Mouse (Mus musculus) cerebellum, adult 11 months (tissue): Measurements from ENCODE around the gene Mrm3.
A peak's percentile ranks its signal among the peaks of the same experiment; 100 is the strongest.
"Not testable (repeated sequence)": the region's sequence is repeated elsewhere in the genome, so short reads cannot be mapped to it uniquely, and the experiment has no call there.

ENCODE experiments used
- DNase-seq: peaks from one replicate; pipeline ENCODE4 v3.0.0; 2022

The Mrm3 gene

GRCm38 (mm10) chr11:76242901-76243810, at the start of gene Mrm3, which contains the start of gene Glod4:
Mrm3 (plus strand) TSS chr11:76243715.
Glod4 (minus strand) TSS chr11:76243725.
- DNase-seq, result peak; percentile 86

GRCm38 (mm10) chr11:76196275-76196976, 47.1 kb upstream of the Mrm3 start:
- no peak for DNase-seq

GRCm38 (mm10) chr11:76196977-76197469, 46.5 kb upstream of the Mrm3 start:
- no peak for DNase-seq

GRCm38 (mm10) chr11:76201761-76202674, 41.5 kb upstream of the Mrm3 start:
- peak; percentile 90 for DNase-seq

GRCm38 (mm10) chr11:76206793-76207192, 36.7 kb upstream of the Mrm3 start:
- DNase-seq, result no peak

- DNase-seq, result no peak
Measured at GRCm38 (mm10) chr11:76210228-76210985, 33.1 kb upstream of the Mrm3 start.

- DNase-seq, result not testable (repeated sequence)
Measured at GRCm38 (mm10) chr11:76211595-76211994, 31.9 kb upstream of the Mrm3 start.

GRCm38 (mm10) chr11:76213841-76214240, 29.7 kb upstream of the Mrm3 start:
- no peak for DNase-seq

- no peak for DNase-seq
Measured at GRCm38 (mm10) chr11:76215011-76215410, 28.5 kb upstream of the Mrm3 start.

GRCm38 (mm10) chr11:76216049-76216540, 27.4 kb upstream of the Mrm3 start:
- DNase-seq, result no peak

- DNase-seq, result no peak
Measured at GRCm38 (mm10) chr11:76216681-76217389, 26.7 kb upstream of the Mrm3 start.

- DNase-seq, result peak; percentile 96
Measured at GRCm38 (mm10) chr11:76217390-76217800, 26.1 kb upstream of the Mrm3 start, which contains the start of the genes Dbil5 and Gemin4. Dbil5 (plus strand) TSS chr11:76217608. Gemin4 (minus strand) TSS chr11:76217664.

- DNase-seq, result no peak
Measured at GRCm38 (mm10) chr11:76224631-76225030, 18.9 kb upstream of the Mrm3 start.

GRCm38 (mm10) chr11:76225051-76225450, 18.5 kb upstream of the Mrm3 start:
- DNase-seq, result no peak

GRCm38 (mm10) chr11:76236136-76236535, 7.4 kb upstream of the Mrm3 start:
- DNase-seq, result no peak

GRCm38 (mm10) chr11:76239750-76240149, 3.8 kb upstream of the Mrm3 start:
- DNase-seq, result no peak

GRCm38 (mm10) chr11:76243811-76244546, 464 bp downstream of the Mrm3 start:
- peak; percentile 21 for DNase-seq

- DNase-seq, result no peak
Measured at GRCm38 (mm10) chr11:76246439-76246838, 2.9 kb downstream of the Mrm3 start.

GRCm38 (mm10) chr11:76247239-76247638, 3.7 kb downstream of the Mrm3 start:
- DNase-seq, result no peak

GRCm38 (mm10) chr11:76252036-76252435, 8.5 kb downstream of the Mrm3 start:
- peak; percentile 64 for DNase-seq
